Mouse (Mus musculus) ovary, adult 18-20 months (tissue): ENCODE results near the gene Tipin.
A peak's percentile ranks its signal among the peaks of the same experiment; 100 is the strongest.
"Not testable (repeated sequence)": the region's sequence is repeated elsewhere in the genome, so short reads cannot be mapped to it uniquely, and the experiment has no call there.

Experiments
- DNase-seq: peaks from one replicate; pipeline ENCODE4 v3.0.0; 2022; ENCODE audit warnings: low spot score, mixed read lengths

The Tipin gene

DNA sequence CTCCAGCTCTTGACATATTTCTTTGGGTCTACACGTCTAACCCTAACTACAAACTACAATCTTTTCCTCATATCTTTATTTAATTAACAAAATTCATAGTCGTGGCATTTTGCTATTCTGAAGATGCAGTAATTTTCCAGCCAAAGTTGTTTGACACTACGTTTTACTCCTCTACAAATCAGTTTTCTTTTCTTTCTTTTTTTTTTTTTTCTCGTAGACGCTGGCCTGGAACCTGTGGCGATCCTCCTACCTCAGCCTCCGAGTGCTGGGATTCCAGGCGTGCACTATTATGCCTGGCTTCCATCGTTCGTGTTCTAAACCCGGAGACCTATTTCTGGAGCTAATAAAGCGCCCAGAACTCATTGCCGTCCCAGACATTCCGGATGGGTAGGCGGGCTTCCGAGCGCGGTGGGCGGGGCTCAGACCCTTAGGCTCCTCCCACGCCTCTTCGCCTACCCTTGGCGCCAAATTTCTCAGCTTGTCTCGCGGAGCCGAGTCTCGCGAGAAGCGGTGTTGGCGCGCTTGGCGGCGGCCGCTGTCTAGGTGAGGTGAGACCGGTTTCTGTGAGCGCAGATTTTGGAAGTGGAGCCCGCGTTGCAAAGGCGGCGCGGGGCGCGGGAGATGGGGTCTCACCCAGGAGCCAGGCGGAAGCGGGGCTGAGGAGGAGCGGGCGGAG, at the start of gene Tipin:
Tipin (plus strand) TSS at position 477 of the 676 bp plus-strand sequence.
- DNase-seq, result peak; percentile 87

DNA sequence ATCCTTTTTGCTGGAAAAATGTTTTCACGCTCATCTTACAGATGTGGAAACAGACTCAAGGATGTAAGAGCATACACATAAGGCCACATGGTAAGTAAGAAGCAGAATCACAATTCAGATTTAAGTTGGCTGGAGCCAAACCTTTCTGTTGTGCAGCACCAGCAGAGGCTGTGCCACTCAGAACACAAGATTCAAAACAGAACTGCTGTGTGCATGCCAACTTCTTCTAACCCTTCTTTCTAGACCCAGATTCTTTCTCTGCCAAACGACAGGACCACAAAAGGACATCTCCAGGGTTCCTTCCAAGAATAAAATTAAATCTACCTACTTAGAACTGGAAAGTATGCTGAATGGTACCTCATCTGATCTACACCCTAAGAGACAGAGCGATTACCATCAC, 49.7 kb upstream of the Tipin start:
- DNase-seq, result no peak

DNA sequence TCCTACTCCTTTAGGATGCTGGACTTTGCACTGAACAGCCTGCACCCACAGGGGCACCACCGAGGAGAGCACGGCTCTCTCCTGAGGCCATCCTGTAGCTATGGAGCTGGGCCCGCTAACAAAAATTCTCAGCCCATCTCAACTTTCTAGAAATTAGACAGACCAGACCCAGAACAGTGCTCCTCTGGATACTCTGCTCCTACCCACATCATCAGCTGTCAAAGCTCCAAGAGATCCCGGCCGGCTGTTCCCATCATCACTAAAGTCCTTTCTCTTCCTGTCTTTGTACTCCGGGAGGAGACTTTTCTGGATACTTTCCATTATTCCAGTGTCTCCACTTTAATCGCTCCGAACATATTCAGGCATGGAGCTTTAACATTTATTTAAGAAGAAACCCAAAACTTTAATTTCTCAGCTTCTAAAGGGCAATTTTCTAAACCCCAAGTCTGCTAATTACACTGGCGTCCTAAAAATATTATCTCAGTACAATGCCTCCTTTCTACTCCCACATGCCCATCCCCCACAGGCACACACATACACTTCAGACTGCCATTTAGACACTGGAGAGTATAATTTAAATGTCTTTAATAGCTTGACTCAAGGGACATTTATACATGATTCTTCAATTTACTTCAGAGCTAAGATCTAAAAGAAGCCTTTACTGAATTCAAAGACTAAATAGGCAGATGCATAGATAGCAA, 49.0 kb upstream of the Tipin start:
- no peak for DNase-seq

DNA sequence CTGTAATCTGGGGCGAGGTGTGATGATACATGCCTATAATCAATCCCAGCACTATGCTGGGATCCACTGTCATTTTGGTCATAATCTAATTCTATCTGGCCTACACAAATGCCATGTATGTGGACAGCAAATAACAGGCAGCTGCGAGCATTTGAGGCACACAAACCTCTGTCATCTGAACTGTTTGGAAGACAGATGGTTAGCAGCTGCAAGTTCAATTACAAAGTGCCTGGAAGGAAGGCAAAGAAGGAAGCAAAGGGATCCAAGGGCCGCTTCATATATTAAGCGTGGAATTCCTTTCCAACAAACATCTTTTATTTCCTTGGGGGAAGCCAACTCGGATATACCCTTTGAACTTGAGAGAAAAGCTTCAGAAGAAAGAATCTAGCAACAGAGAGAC, 47.7 kb upstream of the Tipin start:
- DNase-seq, result no peak

DNA sequence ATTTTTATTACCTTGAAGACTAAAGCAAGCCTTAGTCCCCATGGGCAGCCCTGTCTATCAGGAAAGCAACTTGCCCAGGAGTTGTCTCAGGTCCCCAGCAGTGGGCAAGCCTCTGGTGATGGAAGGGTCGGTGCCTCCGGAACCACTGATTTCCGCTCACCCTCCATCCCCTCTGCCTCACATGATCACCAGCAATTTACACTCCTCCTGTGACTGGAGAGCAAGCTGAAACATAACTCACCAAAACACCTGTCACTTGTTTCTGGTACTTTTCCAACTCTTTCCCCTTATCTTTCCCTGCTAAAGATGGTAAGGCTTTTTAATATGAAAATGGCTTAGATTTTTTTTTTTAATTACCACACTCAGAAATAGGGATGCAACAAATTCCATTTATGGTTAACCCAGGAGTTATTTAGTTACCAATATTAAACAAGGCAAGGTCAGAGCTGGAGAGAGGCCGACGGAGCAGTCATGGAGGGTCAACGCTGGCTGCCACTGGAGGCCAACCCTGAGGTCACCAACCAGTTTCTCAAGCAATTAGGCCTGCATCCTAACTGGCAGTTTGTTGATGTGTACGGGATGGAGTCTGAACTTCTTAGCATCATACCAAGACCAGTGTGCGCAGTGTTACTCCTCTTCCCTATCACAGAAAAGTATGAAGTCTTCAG, 46.5 kb upstream of the Tipin start, which contains the start of gene Uchl4:
Uchl4 (plus strand) TSS at position 434 of the 668 bp plus-strand sequence.
- DNase-seq, result no peak

DNA sequence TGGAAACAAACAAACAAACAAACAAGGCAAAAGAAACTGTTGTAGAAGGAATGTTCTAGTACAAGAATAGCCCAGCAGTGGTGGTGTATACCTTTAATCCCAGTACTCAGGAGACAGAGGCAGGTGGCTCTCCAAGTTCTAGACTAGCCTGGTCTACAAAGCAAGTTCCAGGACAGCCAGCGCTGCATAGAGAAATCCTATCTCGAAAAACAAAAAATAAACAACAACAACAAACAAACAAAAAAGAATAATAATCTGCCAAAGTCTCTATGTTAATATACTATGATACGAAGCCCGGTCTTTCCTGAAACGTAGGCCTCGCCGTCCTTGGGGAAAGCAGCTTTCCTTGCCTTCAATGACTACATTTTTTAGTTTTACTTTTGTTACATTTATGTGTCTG, 45.3 kb upstream of the Tipin start:
- no peak for DNase-seq

DNA sequence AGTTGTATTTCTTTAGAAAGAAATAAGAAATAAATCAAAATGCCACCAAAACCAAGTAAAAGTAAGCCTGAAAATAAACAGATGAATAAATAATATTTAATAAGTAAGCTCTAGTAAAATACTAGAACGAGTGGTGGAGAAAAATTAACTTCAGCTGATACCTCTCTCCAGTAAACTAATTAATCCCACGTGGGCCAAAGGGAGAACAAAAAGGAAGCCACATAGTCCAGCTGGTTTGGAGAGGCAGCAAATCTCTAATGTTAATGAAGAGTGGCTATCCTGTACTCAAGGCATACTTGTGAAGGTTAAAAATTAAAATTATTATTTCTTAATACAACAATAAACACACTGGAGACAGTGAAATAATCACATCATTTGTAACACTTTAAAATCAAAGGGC, 41.3 kb upstream of the Tipin start:
- no peak for DNase-seq

DNA sequence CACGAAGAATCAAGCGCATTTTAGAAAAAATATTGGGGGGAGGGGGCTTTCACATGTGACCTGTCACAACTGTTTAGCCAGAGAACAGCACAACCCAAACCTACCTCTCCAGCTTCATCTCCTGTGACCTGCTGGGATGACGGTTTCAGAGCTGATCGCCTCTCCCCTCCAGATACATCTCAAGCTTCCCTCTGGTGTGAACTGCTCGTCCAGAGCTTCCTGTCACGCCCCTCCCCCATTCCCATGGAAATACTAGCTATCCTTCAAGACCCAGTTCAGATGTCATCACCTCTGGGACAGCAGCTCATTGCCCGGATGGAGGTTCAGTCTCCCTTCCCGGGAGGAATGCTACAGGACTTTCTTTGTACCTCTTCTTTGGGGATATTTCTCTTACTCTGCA, 40.7 kb upstream of the Tipin start:
- no peak for DNase-seq

DNA sequence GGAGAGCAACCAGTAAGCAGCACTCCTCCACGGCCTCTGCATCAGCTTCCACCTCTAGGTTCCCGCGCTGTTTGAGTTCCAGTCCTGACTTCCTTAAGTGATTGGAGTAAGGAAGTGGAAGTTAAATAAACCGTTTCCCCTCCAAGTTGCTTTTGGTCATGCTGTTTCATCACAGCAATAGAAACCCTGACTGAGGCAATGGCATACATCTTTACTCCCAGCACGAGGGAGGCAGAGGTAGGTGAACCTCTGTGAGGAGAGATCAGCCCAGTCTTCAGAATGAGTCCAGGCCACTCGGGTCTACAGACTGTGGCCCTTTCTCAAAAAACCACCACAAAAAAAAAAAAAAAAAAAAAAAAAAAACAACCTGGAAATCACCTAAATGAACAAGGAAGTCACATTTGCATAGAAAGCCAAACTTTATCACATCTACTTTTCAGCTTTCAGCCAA, 39.0 kb upstream of the Tipin start:
- DNase-seq, result no peak

DNA sequence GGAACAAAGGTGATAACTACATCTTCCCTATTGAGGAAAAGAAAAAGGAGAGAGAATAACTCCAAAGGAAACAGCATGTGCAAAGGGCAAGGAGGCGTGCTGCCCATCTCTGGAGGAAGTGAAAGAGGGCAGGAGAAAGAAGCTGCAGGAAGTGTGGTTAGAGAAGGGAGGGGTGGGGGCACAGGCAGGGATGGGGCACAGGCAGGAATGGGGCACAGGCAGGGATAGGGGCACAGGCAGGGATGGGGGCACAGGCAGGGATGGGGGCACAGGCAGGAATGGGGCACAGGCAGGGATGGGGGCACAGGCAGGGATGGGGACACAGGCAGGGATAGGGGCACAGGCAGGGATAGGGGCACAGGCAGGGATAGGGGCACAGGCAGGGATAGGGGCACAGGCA, 32.0 kb upstream of the Tipin start:
- DNase-seq, result no peak

DNA sequence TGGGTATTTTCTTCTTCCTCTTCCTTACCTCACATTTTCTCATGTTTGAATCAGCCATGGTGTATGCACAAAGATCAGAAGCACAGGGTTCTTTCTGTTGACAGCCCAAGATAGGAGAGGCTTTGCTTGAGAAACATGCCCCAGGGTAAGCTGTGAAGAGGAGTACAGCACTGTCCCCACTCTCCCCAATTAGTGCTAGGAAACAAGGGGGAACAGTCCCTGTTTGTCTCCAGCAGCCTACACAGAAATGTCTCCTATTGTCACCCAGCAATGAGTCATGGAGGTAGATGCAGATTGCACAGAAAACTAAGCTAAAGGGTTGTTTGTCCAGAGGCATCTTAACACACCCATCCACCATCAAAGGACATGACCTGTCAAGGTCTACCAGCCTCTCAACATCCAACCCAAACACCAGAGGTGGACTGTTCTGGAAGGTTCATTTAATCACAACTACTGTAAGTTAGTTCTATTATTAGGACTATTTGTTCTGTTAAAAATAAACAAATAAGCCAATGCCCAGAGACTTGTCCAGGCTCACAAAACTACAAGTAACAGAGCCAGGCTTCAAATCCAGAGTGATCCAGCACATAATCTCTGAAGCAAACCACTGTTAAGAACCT, 31.2 kb upstream of the Tipin start:
- no peak for DNase-seq

DNA sequence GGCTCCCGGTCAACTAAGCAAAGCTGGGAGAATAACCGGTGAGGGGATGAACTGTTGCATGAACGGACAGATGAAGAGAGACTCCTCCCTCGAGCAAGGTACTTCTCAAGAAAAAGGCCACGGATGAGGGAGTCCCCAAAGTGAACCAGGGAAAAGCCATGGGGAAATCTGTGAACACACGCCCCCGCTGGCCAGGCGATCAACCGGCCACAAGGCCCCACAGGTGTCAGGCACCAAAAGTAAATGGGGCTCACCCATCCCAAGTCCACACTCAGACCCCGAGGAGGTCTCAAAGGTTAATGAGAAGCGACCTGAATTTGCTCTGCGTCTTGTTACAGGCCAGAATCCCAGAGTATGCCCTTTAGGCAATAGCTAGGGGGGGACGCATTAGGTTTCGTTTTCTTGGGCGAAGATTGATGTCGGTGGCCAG, 28.8 kb upstream of the Tipin start:
- DNase-seq, result no peak

DNA sequence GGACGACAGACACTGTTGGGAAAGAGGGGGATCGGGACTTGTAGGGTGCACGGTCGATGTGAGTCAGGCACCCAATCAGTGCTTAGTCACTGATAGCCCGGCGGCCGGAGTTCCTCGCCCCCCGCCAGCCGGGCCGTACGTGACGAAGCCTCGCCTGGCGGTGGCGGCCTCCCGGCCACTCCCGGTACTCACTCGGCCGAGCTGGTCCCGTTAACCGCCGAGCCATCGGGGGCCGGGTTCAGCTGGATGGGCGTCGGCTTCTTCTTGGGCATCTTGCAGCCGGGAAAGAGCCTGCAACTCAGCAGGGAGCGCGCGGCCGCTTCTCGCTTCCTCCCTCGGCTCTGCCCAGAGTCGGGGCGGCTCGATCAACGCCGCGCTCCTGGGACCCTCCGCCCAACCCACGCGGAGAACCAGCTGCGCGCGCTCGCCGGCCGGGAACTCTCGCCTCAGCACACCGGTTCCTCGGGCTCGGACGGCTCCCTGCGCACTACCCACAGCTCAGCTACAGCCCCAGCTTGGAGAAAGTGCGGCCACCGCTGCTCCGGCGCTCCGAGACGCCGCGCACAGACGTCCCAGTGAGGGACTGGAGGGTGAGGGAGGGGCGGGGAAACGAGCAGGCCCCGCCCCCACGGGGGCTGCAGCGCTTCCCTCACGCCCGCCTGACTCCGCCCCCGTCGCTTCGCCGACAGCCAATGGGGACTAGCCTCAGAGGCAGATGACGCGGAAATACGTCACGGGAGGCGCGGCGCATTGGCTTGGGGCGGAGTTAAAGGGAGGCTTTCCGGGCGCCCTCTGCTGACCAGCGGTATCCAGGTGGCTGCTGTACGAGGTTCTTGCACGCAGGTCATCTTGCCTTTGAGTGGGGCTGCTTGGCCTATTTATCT, 28.1 kb upstream of the Tipin start, which contains the start of gene Map2k1:
Map2k1 (minus strand) TSS at position 611 of the 884 bp plus-strand sequence.
- DNase-seq, result peak; percentile 99

DNA sequence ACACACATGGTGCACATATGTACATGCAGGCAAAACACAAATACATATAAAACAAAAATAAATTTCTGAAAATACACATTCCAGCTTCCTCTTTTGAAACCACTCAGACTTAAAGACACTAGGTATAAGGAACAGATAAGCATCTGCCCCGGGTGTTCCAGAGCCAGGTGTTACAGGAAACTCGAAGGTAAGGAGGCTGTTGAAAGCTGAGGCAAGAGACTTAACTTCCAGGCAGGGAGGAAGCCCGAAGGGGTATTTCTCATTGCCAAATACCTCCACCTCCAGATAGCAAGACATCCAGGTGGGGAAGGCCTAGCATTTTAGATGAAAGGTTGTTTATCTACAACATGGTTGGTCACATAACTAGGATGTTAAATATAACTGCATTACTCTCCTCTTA, 26.0 kb upstream of the Tipin start:
- DNase-seq, result no peak

DNA sequence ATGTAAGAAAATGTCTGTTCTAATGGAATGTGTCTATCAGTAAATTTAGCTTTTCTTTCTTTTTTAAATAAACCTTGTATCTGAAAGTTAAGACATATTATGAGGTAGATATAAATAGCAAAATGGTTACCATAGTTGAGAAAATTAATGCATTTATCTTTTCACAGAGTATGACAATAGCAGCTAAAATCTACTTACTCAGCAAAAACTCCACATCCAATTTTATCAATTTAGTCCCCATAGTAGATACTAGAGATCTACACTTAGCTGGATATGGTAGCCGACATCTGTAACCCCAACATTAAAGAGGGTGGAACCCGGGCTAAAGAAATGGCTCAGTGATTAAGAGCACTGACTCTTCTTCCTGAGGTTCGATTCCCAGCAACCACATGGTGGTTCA, 25.2 kb upstream of the Tipin start:
- no peak for DNase-seq

DNA sequence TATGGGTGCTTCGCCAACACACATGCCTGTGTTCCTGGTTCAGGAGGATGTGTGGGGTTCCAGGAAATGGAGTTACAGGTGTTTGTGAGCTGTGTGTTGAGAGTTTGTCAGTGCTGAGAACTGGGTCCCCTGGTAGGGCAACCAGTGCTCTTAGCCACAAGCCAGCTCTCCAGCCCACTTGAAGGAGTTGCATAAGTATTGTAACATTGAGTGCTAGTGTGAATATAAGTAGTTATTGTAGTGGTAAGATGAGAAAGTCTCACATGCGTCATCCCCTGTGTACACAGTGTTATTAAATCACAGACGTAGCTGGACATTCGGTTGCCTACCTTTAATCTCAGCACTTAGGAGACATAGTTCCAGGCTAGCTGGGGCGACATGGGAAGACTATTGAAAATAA, 21.5 kb upstream of the Tipin start:
- no peak for DNase-seq

DNA sequence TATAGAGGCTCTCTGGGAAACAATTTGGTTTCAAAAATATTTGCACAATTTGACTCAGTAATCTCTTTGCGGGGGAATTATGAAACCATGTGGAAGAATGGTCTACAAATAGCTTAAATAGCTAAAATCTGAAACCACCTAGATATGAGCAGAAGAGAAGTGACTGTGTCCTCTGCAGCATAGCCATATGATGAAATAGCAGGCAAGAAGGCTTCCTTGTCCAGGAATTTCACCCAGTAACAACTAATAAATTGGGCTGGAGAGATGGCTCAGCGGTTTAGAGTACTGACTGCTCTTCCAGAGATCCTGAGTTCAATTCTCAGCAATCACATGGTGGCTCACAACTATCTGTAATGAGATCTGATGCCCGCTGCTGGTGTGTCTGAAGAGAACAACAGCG, 20.4 kb upstream of the Tipin start:
- no peak for DNase-seq

DNA sequence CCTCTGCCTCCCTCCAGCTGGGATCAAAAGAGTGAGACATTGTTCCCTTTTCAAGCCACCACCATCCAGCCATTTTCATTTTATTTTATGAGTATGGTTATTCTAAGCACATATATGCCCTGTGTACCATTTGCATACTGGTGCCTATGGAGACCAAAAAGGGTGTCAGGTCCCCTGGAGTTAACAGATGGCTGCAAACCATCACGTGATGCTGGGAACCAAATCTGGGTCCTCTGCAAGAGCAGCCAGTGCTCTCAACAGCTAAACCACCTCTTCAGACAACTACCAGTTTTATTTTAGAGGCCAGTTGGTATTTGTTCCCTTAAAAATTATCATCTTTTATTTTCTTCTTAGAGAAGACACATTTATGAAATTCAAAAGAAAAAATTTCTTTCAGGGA, 16.6 kb upstream of the Tipin start:
- DNase-seq, result no peak

DNA sequence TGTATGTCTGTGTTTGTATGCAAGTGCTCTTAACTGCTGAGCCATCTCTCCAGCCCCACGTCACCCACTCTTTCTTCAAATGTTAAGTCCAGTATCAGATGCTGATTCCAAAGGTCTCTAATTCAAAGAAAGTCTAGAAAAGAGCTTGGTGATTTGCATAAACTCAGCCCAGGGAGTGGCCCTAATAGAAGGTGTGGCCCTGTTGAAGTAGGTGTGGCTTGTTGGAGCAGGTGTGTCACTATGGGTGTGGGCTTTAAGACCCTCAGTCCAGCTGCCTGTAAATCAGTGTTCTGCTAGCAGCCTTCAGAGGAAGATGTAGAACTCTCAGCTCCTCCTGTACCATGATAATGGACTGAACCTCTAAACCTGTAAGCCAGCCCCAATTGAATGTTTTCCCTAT, 14.2 kb upstream of the Tipin start:
- no peak for DNase-seq

DNA sequence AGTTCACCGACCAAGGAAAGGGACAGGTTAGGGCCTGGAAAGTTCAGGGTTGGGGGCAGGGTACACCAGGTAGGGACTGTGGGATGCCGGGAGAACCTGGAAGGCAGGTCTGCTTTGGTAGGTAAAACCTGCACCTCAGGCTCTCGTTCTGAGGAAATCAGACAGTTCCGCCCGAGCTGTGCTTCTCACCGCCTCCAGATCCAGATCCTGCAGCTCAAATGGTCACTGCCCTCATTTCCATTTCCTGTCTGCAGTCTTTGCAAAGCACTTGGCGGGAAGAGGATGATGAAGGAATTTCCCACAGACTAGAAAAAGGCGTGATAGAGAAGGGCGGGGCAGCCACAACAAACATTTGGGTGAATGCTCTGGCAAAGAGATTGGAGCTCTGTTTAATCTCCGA, 13.2 kb upstream of the Tipin start:
- DNase-seq, result no peak

DNA sequence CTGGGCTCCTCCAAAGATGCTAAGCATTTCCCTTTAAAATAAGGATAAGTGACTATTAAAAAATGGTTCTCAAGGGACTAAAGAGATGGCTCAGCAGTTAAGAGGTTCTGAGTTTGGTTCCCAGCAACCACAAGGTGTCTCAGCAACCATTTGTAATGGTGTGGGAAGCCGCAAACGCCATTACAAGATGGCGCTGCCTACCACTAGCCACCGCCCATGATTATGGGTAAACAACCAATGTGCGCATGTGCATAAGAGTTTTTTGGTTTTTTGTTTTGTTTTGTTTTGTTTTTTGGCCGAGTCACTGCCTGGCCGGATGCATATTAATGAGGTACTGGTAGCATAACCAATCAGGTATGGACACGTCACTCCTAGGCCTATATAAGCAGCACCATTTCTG, 12.5 kb upstream of the Tipin start:
- not testable (repeated sequence) for DNase-seq

DNA sequence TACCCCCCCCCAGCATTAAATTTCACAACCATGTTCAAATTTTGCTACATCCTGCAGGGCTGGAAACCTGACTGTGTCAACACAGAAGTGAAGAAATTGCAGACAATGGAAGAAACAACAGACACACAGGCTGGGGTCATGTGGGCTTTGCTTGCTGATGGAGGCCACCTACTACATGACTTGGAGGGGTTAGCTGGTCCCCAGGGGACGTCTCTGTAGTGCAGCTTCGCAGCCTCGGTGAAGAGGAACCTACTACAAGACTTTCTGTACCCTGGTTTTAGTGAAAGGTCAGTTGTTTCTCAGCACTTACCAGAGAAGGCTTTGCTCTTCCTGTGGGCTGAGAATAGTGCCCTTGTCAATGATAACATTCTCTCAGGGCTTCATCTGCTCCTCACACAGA, 10.1 kb upstream of the Tipin start:
- DNase-seq, result no peak
